Mouse (Mus musculus): Measurements from ENCODE around the gene Top2a. TPM values are rescaled to one million over a fixed set of nuclear protein-coding genes. Genes with fewer than 3 reads are reported as not detected.
A peak's percentile ranks its signal among the peaks of the same experiment; 100 is the strongest.

The Top2a gene
- polyA plus RNA-seq, 1 experiment from 2014 or later, result 339 TPM

GRCm38 (mm10) chr11:98965416-98966077 is 58.4 kb downstream of the Top2a start:
- no peak for ATAC-seq (ENCODE audit: insufficient read depth, low FRiP score, low TSS enrichment)
- Histone ChIP-seq H3K36me3 (ENCODE audit: control insufficient read depth, insufficient read depth, low read length) (peaks cover 7% of the 10 kb centered on the region), H3K4me1 (ENCODE audit: control insufficient read depth, insufficient read depth, low read length) (peaks cover 83% of the 10 kb centered on the region), H3K4me3 (ENCODE audit: low read depth, low read length) (peak overlapping the region; percentile 91), H3K4me2 (ENCODE audit: low read depth) (peak overlapping the region; percentile 98), H3K27ac (ENCODE audit: low read depth, low read length) (peak overlapping the region; percentile 96), H3K9ac (ENCODE audit: low read length) (peak overlapping the region; percentile 84), H3K27me3 (ENCODE audit: control insufficient read depth, insufficient read depth, low read length) (no peaks in the 10 kb centered on the region), H3K9me3 (ENCODE audit: control insufficient read depth, low read length) (no peaks in the 10 kb centered on the region)
- 1% methylated on average over 11 of the region's 11 CpGs for WGBS
- peak; percentile 52 for DNase-seq (ENCODE audit: low spot score)

- no peaks in the 10 kb centered on the region for H3K27me3 ChIP-seq (ENCODE audit: control insufficient read depth, insufficient read depth, low read length)
- DNase-seq (ENCODE audit: low spot score), result peak; percentile 66
Measured at GRCm38 (mm10) chr11:98964616-98965415, 59.2 kb downstream of the Top2a start.

GRCm38 (mm10) chr11:98964201-98964615 is 59.8 kb downstream of the Top2a start:
- Histone ChIP-seq H3K27ac (ENCODE audit: low read depth, low read length) (peak overlapping the region; percentile 96), H3K4me3 (ENCODE audit: low read depth, low read length) (peak overlapping the region; percentile 91), H3K4me1 (ENCODE audit: control insufficient read depth, insufficient read depth, low read length) (peaks cover 77% of the 10 kb centered on the region), H3K36me3 (ENCODE audit: control insufficient read depth, insufficient read depth, low read length) (no peaks in the 10 kb centered on the region), H3K27me3 (ENCODE audit: control insufficient read depth, insufficient read depth, low read length) (no peaks in the 10 kb centered on the region), H3K4me2 (ENCODE audit: low read depth) (peak overlapping the region; percentile 98), H3K9ac (ENCODE audit: low read length) (peak overlapping the region; percentile 84), H3K9me3 (ENCODE audit: control insufficient read depth, low read length) (no peaks in the 10 kb centered on the region)
- DNase-seq (ENCODE audit: low spot score) (peak; percentile 60), ATAC-seq (ENCODE audit: insufficient read depth, low FRiP score, low TSS enrichment) (no peak)
- WGBS, result 6% methylated on average over 6 of the region's 6 CpGs

More at GRCm38 (mm10) chr11:98964616-98965415, 59.2 kb downstream of the Top2a start:
- Histone ChIP-seq H3K9ac (ENCODE audit: low read length) (peak overlapping the region; percentile 84), H3K9me3 (ENCODE audit: control insufficient read depth, low read length) (no peaks in the 10 kb centered on the region), H3K4me3 (ENCODE audit: low read depth, low read length) (peak overlapping the region; percentile 91), H3K4me1 (ENCODE audit: control insufficient read depth, insufficient read depth, low read length) (peaks cover 76% of the 10 kb centered on the region), H3K4me2 (ENCODE audit: low read depth) (peak overlapping the region; percentile 98), H3K36me3 (ENCODE audit: control insufficient read depth, insufficient read depth, low read length) (0 out of 2 replicates have a peak, but pooled peaks cover 1% of the 10 kb centered on the region), H3K27ac (ENCODE audit: low read depth, low read length) (peak overlapping the region; percentile 96)
- ATAC-seq (ENCODE audit: insufficient read depth, low FRiP score, low TSS enrichment), result no peak
- 8% methylated on average over 15 of the region's 15 CpGs for WGBS

GRCm38 (mm10) chr11:98963191-98964021 is 60.6 kb downstream of the Top2a start:
- ATAC-seq (ENCODE audit: insufficient read depth, low FRiP score, low TSS enrichment), result peak; percentile 24
- no peaks in the 10 kb centered on the region for H3K36me3 ChIP-seq (ENCODE audit: control insufficient read depth, insufficient read depth, low read length)
- peak overlapping the region; percentile 98 for H3K4me2 ChIP-seq (ENCODE audit: low read depth)
- no peaks in the 10 kb centered on the region for H3K9me3 ChIP-seq (ENCODE audit: control insufficient read depth, low read length)
- DNase-seq (ENCODE audit: low spot score), result peak; percentile 70
- no peaks in the 10 kb centered on the region for H3K27me3 ChIP-seq (ENCODE audit: control insufficient read depth, insufficient read depth, low read length)
- H3K4me1 ChIP-seq (ENCODE audit: control insufficient read depth, insufficient read depth, low read length), result peaks cover 82% of the 10 kb centered on the region
- H3K27ac ChIP-seq (ENCODE audit: low read depth, low read length), result peak overlapping the region; percentile 96
- 1% methylated on average over 31 of the region's 32 CpGs for WGBS
- peak overlapping the region; percentile 91 for H3K4me3 ChIP-seq (ENCODE audit: low read depth, low read length)
- H3K9ac ChIP-seq (ENCODE audit: low read length), result peak overlapping the region; percentile 84

- peak overlapping the region; percentile 96 for H3K27ac ChIP-seq (ENCODE audit: low read depth, low read length)
- H3K27me3 ChIP-seq (ENCODE audit: control insufficient read depth, insufficient read depth, low read length), result no peaks in the 10 kb centered on the region
- H3K4me2 ChIP-seq (ENCODE audit: low read depth), result peak overlapping the region; percentile 98
- peak overlapping the region; percentile 91 for H3K4me3 ChIP-seq (ENCODE audit: low read depth, low read length)
- H3K36me3 ChIP-seq (ENCODE audit: control insufficient read depth, insufficient read depth, low read length), result no peaks in the 10 kb centered on the region
- DNase-seq (ENCODE audit: low spot score) (no peak), ATAC-seq (ENCODE audit: insufficient read depth, low FRiP score, low TSS enrichment) (no peak)
- 3% methylated on average over 12 of the region's 12 CpGs for WGBS
- no peaks in the 10 kb centered on the region for H3K9me3 ChIP-seq (ENCODE audit: control insufficient read depth, low read length)
- H3K4me1 ChIP-seq (ENCODE audit: control insufficient read depth, insufficient read depth, low read length), result peaks cover 74% of the 10 kb centered on the region
- peak overlapping the region; percentile 84 for H3K9ac ChIP-seq (ENCODE audit: low read length)
Measured at GRCm38 (mm10) chr11:98962421-98963095, 61.4 kb downstream of the Top2a start.

- Histone ChIP-seq H3K4me1 (ENCODE audit: control insufficient read depth, insufficient read depth, low read length) (peaks cover 66% of the 10 kb centered on the region), H3K9ac (ENCODE audit: low read length) (peak overlapping the region; percentile 84), H3K27ac (ENCODE audit: low read depth, low read length) (peak overlapping the region; percentile 96), H3K4me3 (ENCODE audit: low read depth, low read length) (peak overlapping the region; percentile 91), H3K27me3 (ENCODE audit: control insufficient read depth, insufficient read depth, low read length) (no peaks in the 10 kb centered on the region), H3K36me3 (ENCODE audit: control insufficient read depth, insufficient read depth, low read length) (no peaks in the 10 kb centered on the region), H3K4me2 (ENCODE audit: low read depth) (peak overlapping the region; percentile 98), H3K9me3 (ENCODE audit: control insufficient read depth, low read length) (no peaks in the 10 kb centered on the region)
- ATAC-seq (ENCODE audit: insufficient read depth, low FRiP score, low TSS enrichment) (no peak), DNase-seq (ENCODE audit: low spot score) (no peak)
- WGBS, result 4% methylated on average over 8 of the region's 8 CpGs
Measured at GRCm38 (mm10) chr11:98961766-98962165, 62.2 kb downstream of the Top2a start.

- H3K9me3 ChIP-seq (ENCODE audit: control insufficient read depth, low read length), result no peaks in the 10 kb centered on the region
- H3K4me2 ChIP-seq (ENCODE audit: low read depth), result peak overlapping the region; percentile 98
- H3K36me3 ChIP-seq (ENCODE audit: control insufficient read depth, insufficient read depth, low read length), result no peaks in the 10 kb centered on the region
- H3K27ac ChIP-seq (ENCODE audit: low read depth, low read length), result peak overlapping the region; percentile 96
- peak overlapping the region; percentile 84 for H3K9ac ChIP-seq (ENCODE audit: low read length)
- H3K27me3 ChIP-seq (ENCODE audit: control insufficient read depth, insufficient read depth, low read length), result no peaks in the 10 kb centered on the region
- ATAC-seq (ENCODE audit: insufficient read depth, low FRiP score, low TSS enrichment) (no peak), DNase-seq (ENCODE audit: low spot score) (no peak)
- H3K4me1 ChIP-seq (ENCODE audit: control insufficient read depth, insufficient read depth, low read length), result peaks cover 59% of the 10 kb centered on the region
- 2% methylated on average over 18 of the region's 18 CpGs for WGBS
- H3K4me3 ChIP-seq (ENCODE audit: low read depth, low read length), result peak overlapping the region; percentile 91
Measured at GRCm38 (mm10) chr11:98961051-98961592, 62.9 kb downstream of the Top2a start.

Data from neural tube, embryonic 11.5 days (tissue).